Mouse (Mus musculus): Measurements from ENCODE around the gene Dlx5.
A peak's percentile ranks its signal among the peaks of the same experiment; 100 is the strongest.

Dlx5 gene

DNA sequence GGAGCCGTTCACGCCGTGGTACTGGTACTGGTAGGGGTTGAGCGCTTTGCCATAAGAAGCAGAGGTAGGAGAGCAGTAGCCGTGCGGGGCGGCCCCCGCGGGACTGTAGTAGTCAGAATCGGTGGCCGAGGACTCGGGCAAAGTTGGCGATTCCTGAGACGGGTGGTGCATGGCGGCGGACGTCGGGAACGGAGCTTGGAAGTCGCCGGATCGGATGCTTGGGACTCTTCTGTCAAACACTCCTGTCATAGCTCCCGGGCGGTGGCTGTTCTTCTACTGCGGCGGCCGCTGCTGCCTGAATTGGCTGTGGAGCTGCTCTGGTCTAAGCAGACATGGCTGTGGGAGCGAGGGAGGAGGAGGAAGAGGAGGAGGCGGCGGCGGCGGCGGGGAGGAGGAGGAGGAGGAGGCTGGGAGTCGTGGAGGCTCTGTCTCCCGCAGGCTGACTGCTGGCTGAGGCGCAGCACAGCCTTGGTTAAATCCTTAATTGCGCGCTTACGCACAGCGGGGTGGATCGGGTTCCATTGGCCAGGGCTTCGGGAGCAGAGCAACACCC is at the start of gene Dlx5:
Gene Dlx5, minus strand, starts transcription at position 448 of the 553 bp plus-strand sequence.
- no peak for DNase-seq (ENCODE audit: low spot score)

DNA sequence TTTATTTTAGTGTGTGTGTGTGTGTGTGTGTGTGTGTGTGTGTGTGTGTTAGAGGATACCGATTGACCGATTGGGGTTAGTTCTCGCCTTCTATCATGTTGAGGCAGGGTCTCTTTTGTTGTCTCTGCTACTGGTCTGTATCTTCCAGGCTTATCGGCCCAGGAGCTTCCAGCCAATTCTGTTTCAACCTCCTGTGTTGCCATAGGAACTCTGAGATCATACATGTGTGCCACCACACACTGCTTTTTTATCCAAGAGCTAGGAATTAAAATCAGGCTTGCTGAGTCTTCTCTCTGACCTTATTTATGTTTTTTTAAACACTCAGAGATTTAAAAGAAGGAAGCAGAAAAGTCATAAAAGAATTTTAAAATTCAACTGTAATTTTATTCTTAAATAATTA is 49.6 kb upstream of the Dlx5 start:
- no peak for DNase-seq (ENCODE audit: low spot score)

DNA sequence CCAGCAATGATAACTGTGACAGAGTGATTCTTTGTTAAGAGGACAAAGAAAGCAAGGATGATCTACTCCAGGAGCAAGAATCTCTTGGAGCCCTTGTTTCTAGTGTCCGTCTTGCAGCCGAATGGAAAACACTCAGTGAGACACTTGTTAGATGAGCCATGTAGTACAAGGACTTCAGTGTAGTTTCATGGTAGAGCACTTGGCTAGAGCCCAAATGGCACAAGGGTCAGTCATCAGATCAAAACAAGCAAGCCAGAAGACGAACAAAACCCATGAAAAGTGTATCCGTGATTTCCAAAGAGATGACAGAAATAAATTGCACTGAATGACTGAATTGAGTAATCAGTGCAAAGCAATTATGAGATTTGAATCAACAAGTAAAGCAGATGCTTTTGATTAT is 48.9 kb upstream of the Dlx5 start:
- DNase-seq (ENCODE audit: low spot score): no peak

DNA sequence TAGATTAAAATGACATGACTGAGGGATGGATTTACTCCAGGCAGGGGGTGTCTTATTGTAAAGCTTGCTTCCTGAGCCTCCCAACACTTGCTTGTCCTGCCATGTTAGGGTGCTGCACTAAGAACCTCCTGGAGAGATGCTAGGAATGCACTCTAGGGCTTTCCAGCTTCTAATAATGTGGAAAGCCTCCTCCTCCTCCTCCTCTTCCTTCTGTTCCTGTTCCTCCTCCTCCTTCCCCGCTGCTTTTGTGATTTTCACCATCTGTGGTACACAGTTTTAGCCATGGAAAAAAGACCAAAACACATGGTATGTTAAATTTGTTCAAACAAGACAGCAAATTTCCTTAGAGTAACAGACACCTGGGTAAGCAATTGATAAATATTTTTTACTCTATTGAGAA is 43.4 kb upstream of the Dlx5 start:
- DNase-seq (ENCODE audit: low spot score): no peak

DNA sequence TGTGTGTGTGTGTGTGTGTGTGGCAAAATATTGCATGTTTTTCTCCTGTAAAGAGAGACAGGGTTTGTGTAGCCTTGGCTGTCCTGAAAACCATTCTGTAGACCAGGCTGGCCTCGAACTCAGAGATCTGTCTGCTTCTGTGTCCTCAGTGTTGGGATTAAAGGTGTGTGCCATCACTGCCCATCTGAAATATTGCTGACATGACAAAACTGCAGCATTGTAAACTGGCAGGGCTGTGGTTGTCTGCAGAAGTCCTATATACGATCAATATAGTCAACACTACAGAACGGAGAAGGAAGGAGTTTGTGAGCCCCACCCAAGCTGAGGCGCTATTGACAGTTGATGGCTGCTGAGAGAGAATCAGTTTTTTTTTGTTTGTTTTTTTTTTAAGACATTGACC is 35.4 kb upstream of the Dlx5 start:
- DNase-seq (ENCODE audit: low spot score): no peak

DNA sequence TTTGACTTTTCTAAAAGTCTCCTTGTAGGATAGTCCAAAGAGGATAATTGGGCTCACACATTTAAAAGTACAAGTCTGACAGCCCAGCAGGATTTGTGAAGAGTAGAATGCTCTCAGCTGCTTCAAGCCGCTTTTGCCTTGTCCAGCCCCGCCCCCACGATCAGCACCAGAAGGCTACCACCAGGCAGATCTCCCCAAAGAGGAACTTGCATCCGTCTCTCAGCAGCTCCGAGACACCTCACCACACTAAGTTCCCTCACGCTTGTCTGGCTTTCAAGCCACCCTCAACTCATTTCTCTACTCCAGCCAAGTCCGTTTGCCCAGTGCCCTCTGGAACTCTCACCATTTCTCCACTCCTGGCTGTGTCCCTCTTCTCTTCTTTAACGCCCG is 33.6 kb upstream of the Dlx5 start:
- no peak for DNase-seq (ENCODE audit: low spot score)

DNA sequence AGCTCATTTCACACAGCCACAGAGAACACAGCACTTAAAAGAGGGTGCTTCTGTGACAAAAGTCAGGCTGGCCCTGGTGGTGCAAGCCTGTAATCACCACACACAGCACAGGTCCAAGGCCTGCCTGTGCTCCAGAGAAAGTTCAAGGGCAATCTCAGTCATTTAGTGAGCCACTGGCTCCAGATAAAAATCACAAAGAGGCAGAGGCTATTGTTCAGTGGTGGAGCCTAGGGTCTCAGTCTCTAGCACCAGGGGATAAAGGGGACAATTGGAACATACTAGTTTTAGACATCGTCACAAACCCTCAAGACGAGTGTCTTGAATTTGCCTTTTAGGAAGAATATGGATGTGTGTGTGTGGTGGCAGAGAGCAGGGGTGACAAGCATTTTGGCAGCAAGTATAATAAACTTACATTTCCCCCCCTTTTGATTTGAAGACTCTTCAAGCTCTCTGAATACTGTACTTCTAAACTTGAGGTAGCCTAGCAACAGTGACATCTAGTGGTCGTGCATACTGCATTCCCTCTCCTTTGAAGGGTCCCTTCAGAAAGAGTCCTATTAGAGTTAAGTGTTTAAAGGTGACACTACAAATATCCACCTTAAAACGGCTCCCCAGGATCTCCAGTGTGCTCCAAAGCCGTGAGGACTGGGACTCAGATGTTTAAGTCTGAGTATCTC is 33.1 kb upstream of the Dlx5 start:
- peak; percentile 54 for DNase-seq (ENCODE audit: low spot score)

DNA sequence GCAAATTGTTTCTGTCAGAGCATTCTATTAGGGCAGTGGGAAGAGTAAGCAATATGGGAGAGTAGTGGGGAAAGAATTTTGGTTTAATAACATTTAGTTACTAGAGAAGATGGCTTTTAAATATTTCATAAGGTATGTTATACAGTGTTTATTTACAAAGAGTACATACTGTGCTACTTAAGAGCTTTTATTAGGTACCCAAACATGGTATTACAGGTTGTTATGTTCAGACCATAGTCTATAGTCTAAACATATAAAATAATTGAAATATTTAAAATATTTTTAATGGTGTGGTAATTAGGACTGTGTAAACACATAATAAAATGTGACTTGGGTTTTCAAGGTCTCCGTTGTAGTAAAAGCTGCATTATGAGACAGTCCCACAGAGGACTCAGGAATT is 32.4 kb upstream of the Dlx5 start:
- no peak for DNase-seq (ENCODE audit: low spot score)

DNA sequence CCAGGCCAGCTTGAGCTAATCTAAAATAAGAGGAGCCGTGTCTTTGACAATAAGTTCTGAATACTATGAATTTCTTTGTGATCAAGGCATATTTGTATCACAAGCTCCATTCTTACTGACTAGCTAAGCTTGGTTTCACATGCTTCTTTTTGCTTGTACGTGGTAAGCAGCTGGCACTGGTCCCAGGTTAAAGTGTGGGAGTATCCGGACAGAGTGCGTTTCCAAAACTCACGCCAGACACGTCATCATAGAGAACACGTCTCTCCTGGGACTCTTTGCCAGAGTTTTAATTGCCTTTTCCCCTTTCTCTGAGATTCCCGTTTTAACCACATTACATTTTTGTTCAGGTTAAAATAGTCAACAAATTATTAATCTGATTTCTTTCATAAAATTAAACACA is 27.7 kb upstream of the Dlx5 start:
- no peak for DNase-seq (ENCODE audit: low spot score)

DNA sequence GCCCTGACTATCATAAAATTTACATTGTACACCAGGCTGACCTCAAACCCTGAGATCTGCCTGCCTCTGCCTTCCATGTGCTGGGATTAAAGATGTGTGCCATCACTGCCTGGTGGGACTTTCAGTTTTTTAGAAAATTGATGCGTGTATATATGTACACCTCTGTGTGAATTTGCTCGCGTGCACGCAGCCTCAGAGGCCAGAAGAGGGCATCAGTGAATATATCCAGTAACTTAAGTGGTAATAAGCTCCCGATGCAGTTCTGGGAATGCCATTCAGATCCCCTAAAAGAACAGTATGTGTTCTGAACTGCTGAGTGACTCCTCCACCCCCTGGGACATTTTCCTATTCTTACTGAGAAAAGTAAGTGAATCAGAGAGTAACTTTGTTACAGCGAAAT is 8.2 kb upstream of the Dlx5 start:
- no peak for DNase-seq (ENCODE audit: low spot score)

DNA sequence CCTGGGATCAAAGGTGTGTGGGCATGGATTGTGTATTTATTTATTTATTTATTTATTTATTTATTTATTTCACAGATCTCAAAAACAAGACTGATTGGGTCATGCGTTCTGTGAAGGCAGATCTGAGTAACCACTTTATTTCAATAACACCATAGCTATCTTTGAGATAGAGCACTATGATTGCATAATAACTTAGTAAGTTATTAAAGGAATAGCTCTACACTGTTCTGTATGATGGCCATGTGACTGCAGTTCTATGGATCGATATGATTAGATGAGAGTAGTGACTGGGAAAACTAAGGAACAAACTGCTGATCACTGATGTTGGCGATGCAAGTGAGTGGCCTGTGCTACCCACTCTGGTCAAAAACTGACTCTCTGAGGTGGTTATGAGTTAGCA is 4.3 kb upstream of the Dlx5 start:
- no peak for DNase-seq (ENCODE audit: low spot score)

DNA sequence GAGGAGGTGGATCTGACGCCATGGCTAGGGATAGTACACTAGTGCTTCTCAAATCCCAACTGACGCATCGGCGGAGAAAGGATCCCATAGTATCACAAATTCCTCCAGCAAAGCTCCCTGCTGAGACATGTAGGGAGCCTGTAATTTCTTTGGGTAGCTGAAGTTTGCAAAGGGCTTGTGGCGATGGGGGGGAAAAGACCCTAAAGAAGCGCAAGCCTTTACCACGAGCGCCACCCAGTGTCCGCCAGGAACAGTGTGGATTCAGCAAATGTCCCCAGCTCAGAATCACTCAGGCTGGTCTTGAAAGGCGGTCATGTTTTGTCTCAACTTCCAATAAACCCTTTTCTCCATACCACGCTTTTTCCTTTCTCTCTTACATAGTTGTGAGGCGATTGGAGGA is 3.0 kb upstream of the Dlx5 start:
- DNase-seq (ENCODE audit: low spot score): peak; percentile 50

DNA sequence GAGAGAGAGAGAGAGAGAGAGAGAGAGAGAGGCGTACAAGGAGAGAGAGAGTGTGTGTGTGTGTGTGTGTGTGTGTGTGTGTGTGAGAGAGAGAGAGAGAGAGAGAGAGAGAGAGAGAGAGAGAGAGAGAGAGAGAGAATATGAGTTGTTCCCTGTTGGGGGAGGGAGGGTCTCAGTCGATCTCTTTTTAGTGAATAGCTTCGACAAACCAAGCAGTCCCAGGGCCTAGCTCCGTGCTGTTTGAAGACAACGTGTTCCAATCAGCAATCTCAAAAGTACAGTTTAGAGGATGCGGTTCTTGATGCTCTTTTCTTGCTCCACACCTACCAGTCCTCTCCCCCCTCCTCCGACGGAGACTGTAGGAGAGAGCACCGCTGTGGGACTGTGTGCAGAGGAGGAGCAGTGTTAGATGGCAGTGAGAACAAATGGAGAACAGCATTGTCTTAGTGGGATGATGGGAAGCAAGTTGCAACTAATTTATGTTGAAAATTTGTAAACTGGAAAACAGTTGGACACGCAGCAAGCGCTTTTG is 447 bp upstream of the Dlx5 start:
- no peak for DNase-seq (ENCODE audit: low spot score)

DNA sequence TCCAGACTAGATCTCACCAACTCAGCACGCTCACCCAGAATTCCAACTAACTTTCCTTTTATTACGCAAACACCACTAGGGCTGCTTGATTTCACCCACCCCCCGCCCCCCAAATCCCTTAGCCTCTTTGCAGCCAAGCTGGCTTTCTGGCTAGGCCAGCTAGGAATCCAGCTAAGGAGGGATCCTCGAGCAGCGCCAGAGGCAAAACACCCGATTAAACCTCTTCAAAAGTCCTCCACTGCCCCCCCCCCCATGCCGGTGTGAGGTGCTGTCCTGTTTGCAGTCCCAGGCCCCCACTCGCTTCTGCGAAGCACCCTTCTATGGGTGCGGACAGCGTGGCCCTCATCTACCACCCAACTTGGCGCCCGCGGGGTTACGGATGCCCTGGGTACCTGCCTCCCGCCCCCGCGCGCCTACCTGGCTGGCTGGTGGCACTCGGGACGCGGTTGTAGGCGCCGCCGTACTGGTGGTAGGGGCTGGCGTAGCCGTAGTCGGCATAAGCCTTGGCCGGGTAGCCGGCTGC is 709 bp downstream of the Dlx5 start:
- DNase-seq (ENCODE audit: low spot score): no peak

DNA sequence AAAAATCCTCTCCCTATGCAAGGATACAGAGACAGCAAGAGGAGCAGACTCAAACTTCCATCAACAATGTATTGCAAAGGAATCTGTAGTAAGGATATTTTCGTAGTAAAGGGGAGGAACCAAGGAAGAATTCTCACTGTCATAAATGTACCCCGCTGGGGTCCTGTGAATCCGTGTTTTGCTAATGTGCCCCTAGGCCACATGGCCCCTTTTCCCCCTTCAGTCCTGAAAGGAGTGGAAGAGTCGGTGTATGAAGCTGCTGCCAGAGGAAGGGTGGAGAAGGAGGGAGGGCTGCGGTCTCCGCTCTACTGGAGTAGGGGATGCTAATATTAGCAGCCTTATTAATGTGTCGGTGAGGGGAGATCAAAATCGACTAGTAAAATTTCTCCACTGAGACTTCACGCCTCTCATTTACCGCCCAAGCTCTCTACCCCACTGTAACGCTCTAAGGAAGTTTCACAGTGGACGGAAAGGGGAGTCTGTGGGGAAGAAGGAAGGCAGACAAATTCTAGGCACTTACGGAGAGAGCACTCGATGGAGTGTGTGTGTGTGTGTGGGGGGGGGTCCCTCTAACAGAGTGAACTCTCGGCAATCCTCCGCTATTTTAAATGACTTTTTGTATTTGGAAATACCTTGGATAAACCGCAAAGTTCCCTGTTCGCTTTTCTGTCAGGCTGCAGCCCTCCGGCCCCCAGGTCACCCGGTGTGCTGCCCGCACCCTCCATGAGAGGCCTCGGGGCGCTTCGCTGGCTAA is 1.3 kb downstream of the Dlx5 start:
- no peak for DNase-seq (ENCODE audit: low spot score)

DNA sequence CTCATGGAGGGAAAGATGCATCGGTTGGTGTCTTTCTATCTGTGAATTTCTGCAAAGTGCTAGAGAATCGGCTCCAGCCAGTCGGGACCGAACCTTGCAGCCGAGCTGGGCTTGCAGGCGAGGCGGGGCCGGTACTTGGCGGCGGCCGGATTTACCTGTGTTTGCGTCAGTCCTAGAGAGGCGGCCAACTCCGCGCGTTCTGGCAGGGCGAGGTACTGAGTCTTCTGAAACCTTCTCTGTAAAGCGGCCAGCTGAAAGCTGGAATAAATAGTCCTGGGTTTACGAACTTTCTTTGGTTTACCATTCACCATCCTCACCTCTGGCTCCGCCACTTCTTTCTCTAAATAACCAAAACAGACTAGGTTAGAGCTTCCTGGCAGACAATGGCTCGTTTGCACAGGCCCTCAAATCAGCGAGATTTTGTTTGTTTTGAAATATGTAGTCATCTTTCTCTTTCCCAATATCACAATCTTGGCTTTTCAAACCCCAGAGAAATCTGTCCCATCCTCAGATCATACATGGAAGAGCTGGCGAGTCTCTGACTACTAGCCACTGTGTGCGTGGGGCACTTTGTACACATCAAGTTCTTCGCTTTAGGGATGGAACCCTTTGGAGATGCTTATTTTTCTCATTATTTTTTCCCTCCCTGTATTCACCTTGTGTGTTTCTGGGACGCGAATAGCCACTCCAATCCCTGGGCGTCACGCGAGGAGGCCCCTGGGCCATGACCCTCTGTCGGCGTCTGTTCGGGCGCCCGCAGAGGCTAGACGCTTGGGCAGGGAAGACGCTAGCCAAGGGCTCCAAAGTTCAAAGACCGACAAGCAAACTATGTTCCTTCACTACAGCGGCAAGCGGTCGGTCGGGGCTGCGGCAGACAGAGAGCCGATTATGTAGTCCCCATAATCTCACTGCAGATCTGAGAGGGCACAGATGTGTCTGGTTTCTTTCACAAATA is 2.2 kb downstream of the Dlx5 start:
- DNase-seq (ENCODE audit: low spot score): no peak

DNA sequence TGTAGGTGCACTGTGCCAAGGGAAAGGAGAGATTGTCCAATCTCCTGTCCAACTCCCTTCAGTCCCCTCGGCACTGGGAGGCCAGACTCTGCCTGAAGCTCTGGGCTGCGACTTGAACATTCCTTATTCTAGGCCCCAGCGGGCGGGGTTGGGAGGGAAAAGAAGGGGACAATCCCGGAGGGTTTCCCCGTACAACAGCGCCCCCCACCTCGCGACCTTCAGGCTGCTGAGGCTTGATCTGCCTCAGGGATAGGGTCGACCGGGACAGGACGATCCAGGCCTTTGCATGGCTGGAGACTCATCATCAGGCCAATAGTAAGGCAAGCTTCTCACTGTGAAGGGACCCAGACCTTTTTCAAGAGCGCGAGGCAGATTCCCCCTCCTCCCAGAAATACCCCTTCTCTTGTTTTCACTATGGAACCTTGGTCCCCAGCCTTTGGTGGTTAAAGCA is 3.0 kb downstream of the Dlx5 start:
- no peak for DNase-seq (ENCODE audit: low spot score)

DNA sequence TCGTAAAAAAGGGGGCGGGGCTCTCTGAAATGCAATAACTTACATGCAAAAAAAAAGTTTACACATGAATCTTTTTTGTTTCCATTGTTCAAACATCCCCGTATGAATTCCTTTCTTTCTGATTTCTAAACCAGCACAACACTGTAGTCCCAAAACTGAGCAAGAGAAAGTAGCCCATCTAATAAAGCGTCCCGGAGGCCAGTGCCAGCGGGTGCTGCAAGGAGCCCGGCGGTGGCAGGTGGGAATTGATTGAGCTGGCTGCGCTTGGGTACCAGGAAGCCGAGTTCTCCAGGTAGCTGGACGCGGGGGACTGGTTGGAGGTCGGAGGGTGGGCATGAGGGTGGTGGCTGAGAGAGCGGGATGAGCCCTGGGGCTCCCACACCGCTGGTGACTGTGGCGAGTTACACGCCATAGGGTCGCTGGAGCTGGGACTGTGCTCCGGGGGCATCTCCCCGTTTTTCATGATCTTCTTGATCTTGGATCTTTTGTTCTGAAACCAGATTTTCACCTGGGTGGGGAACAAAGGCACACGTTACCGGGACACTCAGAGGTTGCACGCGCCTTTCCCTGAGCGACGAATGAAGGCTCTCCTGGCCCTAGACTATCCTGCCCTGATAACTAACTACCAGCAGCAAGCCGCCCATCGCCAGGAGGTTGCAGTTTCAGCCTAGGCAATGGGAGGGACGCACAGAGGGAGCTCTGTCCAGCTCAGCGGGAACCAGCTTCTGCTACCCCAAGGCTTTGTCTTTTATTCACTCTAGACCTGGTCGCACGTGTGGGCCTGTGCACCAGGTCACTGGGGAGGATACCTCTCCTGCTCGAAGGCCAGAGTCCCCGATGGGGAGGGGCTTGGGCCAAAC is 3.7 kb downstream of the Dlx5 start:
- DNase-seq (ENCODE audit: low spot score): no peak

DNA sequence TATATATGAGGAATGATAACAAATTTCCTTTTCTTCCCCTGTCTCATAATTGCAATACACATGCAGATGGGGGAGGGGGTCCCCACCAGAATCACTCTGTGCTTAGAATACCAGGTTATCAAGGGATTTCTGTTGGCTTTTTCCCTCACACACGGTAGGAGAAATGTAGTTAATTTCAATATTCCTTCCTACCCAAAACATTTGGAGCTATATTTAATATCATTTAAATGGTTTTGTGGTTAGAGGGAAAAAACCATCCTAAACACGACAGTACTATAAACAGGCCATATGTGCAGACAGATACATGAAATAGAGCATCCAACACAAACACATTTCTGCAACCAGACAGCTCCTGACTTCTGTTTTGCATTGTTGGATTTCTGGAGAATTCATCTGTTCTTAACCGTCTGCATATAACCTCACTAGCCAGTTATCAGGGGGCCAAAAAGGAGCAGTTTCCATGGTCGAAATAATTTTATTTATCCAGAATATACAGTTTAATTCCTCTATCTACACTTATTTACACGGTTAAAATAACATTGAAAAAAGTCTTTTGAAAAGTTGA is 4.5 kb downstream of the Dlx5 start:
- DNase-seq (ENCODE audit: low spot score): no peak

DNA sequence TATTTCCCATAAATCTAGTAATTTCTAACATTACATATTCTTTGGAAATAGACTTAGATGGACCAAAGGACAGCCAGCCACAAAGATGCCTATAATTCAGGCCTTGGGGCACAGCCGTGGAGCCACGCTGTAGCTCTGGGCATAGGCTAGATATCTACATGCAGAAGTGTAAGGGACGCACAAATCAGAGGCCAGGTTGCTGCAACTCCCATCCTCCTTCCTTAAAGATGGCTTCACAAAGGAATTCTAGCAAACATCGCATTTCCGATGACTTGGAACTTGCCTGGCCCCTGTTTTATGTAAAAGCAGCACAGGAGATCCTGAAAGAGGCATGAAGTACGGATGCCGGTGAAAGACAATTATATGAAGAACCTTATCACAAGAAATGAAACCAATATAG is 5.2 kb downstream of the Dlx5 start:
- no peak for DNase-seq (ENCODE audit: low spot score)

DNA sequence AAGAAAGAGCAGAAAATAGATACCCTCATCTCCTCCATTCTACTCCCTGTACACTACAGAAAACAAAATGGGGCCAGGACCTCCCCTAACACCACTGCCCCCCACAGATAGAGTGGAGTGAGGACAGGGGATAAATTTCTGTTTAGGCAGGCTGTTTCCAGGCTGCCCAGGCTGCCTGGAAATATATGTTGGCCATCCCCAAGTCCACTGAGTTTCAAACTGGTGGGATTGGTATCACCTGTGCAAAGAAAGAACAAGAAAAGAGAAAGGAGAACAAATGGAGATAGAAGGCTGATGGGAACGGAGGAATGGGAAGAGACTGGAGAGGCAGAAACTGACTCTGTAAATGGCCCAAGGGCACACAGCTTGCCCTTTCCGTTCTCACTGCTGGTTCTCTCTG is 5.7 kb downstream of the Dlx5 start:
- DNase-seq (ENCODE audit: low spot score): no peak
